Comparison of ENCODE assay signal across 9 mouse cellular contexts in the genomic region with DNA sequence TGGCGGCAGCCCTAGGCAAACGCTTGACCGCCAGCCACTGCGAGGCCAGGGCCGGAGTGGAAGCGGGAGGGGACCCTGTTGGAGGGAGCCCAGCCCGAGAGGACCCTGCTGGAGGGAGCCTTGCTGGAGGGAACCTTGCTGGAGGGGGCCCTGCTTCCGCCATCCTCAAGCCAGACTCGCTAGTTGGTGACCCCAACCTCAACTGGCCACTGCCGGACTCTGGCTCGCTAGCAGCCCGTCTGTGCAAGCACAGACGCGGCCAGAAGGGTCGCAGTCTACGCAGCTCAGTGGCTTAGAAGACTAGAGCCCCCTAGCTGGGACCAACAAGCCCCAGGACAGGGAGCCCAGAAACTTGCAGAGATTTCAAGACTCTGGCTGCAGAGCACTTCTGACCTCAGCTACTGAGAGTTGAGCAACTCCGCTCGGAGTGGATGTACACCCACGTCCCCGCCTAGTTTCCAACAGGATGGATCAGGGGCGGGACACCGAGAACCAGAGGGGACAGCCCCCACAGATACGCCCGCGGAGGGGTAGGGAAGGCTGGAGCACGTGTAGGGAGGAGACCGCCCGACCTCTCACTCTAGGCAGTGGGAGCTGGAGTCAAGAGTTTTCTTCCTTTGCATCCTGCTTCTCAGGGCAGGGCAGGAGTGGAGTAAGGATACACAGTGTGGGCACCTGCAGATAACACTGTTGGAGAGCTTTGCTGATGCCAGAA. TPM values are rescaled to one million over a fixed set of nuclear protein-coding genes. Genes with fewer than 3 reads are reported as not detected.
DNase-seq lines count a peak whose midpoint lies in the region; ATAC-seq and TF ChIP-seq lines count a peak whose summit lies in the region.
"Had no signal": no experiment of that assay in that cellular context is flagged by ENCODE, and none has a peak within 500 bp of the region (broad histone marks: within the 10 kb centered on the region; RNA-seq: fewer than 3 reads in every experiment).

TSS of gene Mcf2 (minus strand) at position 346 of the 715 bp plus-strand sequence.

- H3K4me2 ChIP-seq in heart, embryonic 16.5 days (ENCODE audit: low read depth, low read length) = peak within 1 kb of the TSS; percentile 81
- H3K4me2 ChIP-seq in liver, embryonic 16.5 days (ENCODE audit: low read depth, low read length) = 0 out of 2 replicates have a peak within 1 kb of the TSS, but pooled peaks have one; percentile 6
- H3K4me2 ChIP-seq in stomach, embryonic 14.5 days (replicated peaks; ENCODE audit: low read depth, low read length) = peak within 1 kb of the TSS; percentile 54

- intact Hi-C loops in left cerebral cortex, adult 2 months (cut with DNase I) = no loop called here
- intact Hi-C loops in left cerebral cortex, postnatal 36 days (cut with DNase I) = no loop called here

- ATAC-seq in heart, embryonic 16.5 days (replicated peaks; ENCODE audit: extremely low read depth, insufficient read depth, low FRiP score) = no peak
- ATAC-seq in liver, embryonic 16.5 days (ENCODE audit: low read depth) = no peak
- ATAC-seq in stomach, embryonic 14.5 days (ENCODE audit: insufficient number of reproducible peaks, insufficient read depth, low FRiP score, low read depth) = peak; percentile 33; the same call in 1 of the 2 replicates

- no peak within 1 kb of the TSS for H3K27ac ChIP-seq in left cerebral cortex, adult 2 months
- H3K27ac ChIP-seq in heart, embryonic 16.5 days (ENCODE audit: low read length) = no peak within 1 kb of the TSS
- no peak within 1 kb of the TSS for H3K27ac ChIP-seq in liver, embryonic 16.5 days (ENCODE audit: low read length)
- H3K27ac ChIP-seq in stomach, embryonic 14.5 days (ENCODE audit: low read length) = no peak within 1 kb of the TSS
- H3K27ac ChIP-seq: macrophage had no signal

- no peaks in the 10 kb centered on the region for H3K9me3 ChIP-seq in heart, embryonic 16.5 days (replicated peaks; ENCODE audit: control insufficient read depth, low read length)
- H3K9me3 ChIP-seq in liver, embryonic 16.5 days (replicated peaks; ENCODE audit: control insufficient read depth, low read length) = no peaks in the 10 kb centered on the region
- H3K9me3 ChIP-seq in stomach, embryonic 14.5 days (ENCODE audit: control insufficient read depth, low read depth, low read length) = no peaks in the 10 kb centered on the region

- H3K4me3 ChIP-seq in left cerebral cortex, adult 2 months = peak within 1 kb of the TSS; percentile 25
- peak within 1 kb of the TSS; percentile 48 for H3K4me3 ChIP-seq in heart, embryonic 16.5 days (ENCODE audit: low read length)
- no peak within 1 kb of the TSS for H3K4me3 ChIP-seq in liver, embryonic 16.5 days (ENCODE audit: low read depth, low read length)
- peak within 1 kb of the TSS; percentile 23 for H3K4me3 ChIP-seq in stomach, embryonic 14.5 days (ENCODE audit: low read depth, low read length)

- H3K9ac ChIP-seq in heart, embryonic 16.5 days (ENCODE audit: low read length) = 0 out of 2 replicates have a peak within 1 kb of the TSS, but pooled peaks have one; percentile 11
- H3K9ac ChIP-seq in liver, embryonic 16.5 days (ENCODE audit: low read depth, low read length) = no peak within 1 kb of the TSS
- no peak within 1 kb of the TSS for H3K9ac ChIP-seq in stomach, embryonic 14.5 days (replicated peaks; ENCODE audit: low read depth, low read length)

- peaks cover 3% of the 10 kb centered on the region; the same call in 1 of the 2 replicates for H3K27me3 ChIP-seq in heart, embryonic 16.5 days (ENCODE audit: control insufficient read depth, insufficient read depth, low read length)
- H3K27me3 ChIP-seq in liver, embryonic 16.5 days (ENCODE audit: control insufficient read depth, insufficient read depth, low read depth, low read length) = peaks cover 18% of the 10 kb centered on the region
- H3K27me3 ChIP-seq in stomach, embryonic 14.5 days (ENCODE audit: control insufficient read depth, insufficient read depth, low read length) = no peaks in the 10 kb centered on the region

- no peak for TF ChIP-seq CTCF in left cerebral cortex, adult 2 months (IDR thresholded peaks at IDR 0.05)

- DNase-seq in left cerebral cortex, adult 2 months (ENCODE audit: extremely low spot score in 1 of 2, low spot score in 2 of 2) = no peak
- no peak for DNase-seq in left cerebral cortex, postnatal 36 days (ENCODE audit: low spot score in 2 of 2)
- DNase-seq in embryo, embryonic 10.5 days (ENCODE audit: low spot score) = peak; percentile 69
- no peak for DNase-seq in thymus, adult 18-20 months
- DNase-seq in thymus, postnatal 25 days = no peak

- no peaks in the 10 kb centered on the region for H3K36me3 ChIP-seq in heart, embryonic 16.5 days (ENCODE audit: control insufficient read depth, insufficient read depth)
- H3K36me3 ChIP-seq in liver, embryonic 16.5 days (ENCODE audit: control insufficient read depth, insufficient read depth) = no peaks in the 10 kb centered on the region
- H3K36me3 ChIP-seq in stomach, embryonic 14.5 days (ENCODE audit: control insufficient read depth, insufficient read depth, low read length) = no peaks in the 10 kb centered on the region

- WGBS in heart, embryonic 16.5 days = 10% methylated on average over 28 of the region's 28 CpGs
- WGBS in liver, embryonic 16.5 days (ENCODE audit: insufficient replicate concordance) = 17% methylated on average over 28 of the region's 28 CpGs
- WGBS in stomach, embryonic 14.5 days = 16% methylated on average over 28 of the region's 28 CpGs

- H3K4me1 ChIP-seq in heart, embryonic 16.5 days (ENCODE audit: control insufficient read depth, insufficient read depth, low read length) = no peaks in the 10 kb centered on the region
- no peaks in the 10 kb centered on the region for H3K4me1 ChIP-seq in liver, embryonic 16.5 days (ENCODE audit: control insufficient read depth, low read depth, low read length)
- no peaks in the 10 kb centered on the region for H3K4me1 ChIP-seq in stomach, embryonic 14.5 days (ENCODE audit: control insufficient read depth, insufficient read depth, low read length)

RNA-seq across cellular contexts. Expression of gene Mcf2, which starts in this region (rescaled TPM):
- total RNA-seq in left cerebral cortex, adult 2 months (2021) = 1 to 10 TPM; 4.8 TPM
- total RNA-seq in left cerebral cortex, postnatal 36 days (2021) = 1 to 10 TPM; 3.9 to 4.4 TPM
- polyA plus RNA-seq in heart, embryonic 16.5 days (2015; fragmentation: Nextera tagmentation; extraction: Ambion mirVana) = 0.09 TPM in 2 replicates
- polyA plus RNA-seq in liver, embryonic 16.5 days (2015; fragmentation: Nextera tagmentation; extraction: Ambion mirVana) = not detected in 2 replicates
- 0.32 TPM in 1 of 2 replicates, not detected in the other for polyA plus RNA-seq in stomach, embryonic 14.5 days (2014; fragmentation: Nextera tagmentation; extraction: Ambion mirVana)
- polyA plus RNA-seq: macrophage had no signal

Comparison
In these comparisons a context has a peak if more than half of its experiments do, and no peak if none do; other contexts are left out.
1. Peak in ATAC-seq, H3K4me3 ChIP-seq and H3K4me2 ChIP-seq in stomach, embryonic 14.5 days; RNA of the gene not detected or under 1 TPM.
2. H3K4me2 ChIP-seq: peak in every context shown above with its lines; median percentile 81 in heart, embryonic 16.5 days; 54 in stomach, embryonic 14.5 days; 6 in liver, embryonic 16.5 days.